Mouse (Mus musculus): ENCODE results near the gene Ssrp1.

GRCm38 (mm10) chr2:85013826-85014587 is 23.0 kb upstream of the Ssrp1 start:
- TF ChIP-seq CTCF (IDR thresholded peaks at IDR 0.05) (0 out of 2 replicates have a peak, but pooled peaks have one; percentile 1), EP300 (IDR thresholded peaks at IDR 0.05) (no peak)

All from lung, postnatal 0 days (tissue).